Mouse (Mus musculus): Measurements from ENCODE around the gene Ugt2b5. TPM values are rescaled to one million over a fixed set of nuclear protein-coding genes. Genes with fewer than 3 reads are reported as not detected.

Gene Ugt2b5
- polyA plus RNA-seq (2012; rRNA removed) = not detected in 2 replicates

DNA sequence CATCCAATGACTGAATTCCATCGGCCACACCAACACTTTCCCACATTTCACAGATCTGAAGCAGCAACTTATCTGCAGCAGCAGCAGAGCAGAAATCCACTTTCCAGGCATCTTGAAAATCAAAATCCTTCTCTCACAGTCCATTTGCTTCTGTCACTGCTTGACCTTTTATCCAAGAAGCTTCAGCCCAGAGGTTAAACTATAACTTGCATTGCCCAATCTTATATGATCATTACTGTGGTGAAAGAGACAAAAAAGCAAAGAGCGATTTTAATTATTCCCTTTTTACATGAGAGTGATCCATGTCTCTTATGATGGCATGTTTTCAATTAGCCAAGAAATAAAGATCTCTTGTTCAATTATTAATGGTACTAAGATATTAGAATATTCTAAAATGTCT, at the start of gene Ugt2b5:
Gene Ugt2b5 (minus strand): TSS at position 123 of the 400 bp plus-strand sequence.

DNA sequence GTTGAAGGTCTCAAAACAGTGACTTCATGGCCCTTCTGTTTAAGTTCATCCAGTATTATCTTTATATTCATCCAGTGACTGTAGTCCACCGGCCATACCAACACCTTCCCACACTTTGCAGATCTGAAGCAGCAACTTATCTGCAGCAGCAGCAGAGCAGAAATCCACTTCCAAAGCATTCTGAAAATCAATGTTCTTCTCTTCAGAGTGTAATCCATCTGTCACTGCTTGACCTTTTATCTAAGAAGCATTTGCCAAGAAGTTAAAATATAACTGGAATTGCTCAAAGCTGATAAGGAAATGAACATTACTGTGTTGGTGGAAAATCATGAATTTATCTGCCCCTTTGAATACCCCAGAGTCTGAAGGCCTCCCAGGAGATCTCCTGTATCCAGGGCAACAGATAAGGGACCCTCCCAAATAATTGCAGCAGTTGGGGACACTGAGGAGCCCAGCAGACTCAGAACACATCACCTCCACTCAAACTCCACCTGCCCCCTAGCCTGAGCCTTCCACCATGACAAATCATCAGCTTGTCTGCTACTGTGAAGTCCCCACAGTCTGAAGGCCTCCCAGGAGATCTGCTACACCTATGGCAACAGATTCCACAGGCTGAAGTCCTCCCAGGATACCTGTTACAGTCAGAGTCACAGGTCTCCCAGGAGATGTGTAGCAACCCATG, 47.6 kb downstream of the Ugt2b5 start, which contains the start of gene Ugt2b36:
Gene Ugt2b36 (minus strand): TSS at position 210 of the 682 bp plus-strand sequence.

Other genes starting within 250 kb of the Ugt2b5 start
- gene Ugt2b34, start 233.4 kb downstream of the Ugt2b5 start, polyA plus RNA-seq (2012; rRNA removed) = 0.03 TPM in 1 of 2 replicates, not detected in the other
- not detected in 2 replicates for gene Ugt2b1, start 213.8 kb downstream of the Ugt2b5 start, polyA plus RNA-seq (2012; rRNA removed)
- not detected in 2 replicates for gene Ugt2b35, start 139.5 kb downstream of the Ugt2b5 start, polyA plus RNA-seq (2012; rRNA removed)
- gene Ugt2b36, start 47.8 kb downstream of the Ugt2b5 start, polyA plus RNA-seq (2012; rRNA removed) = 0.07 and 0.08 TPM in 2 replicates
- not detected in 2 replicates for gene Ugt2b37, start 114.5 kb upstream of the Ugt2b5 start, polyA plus RNA-seq (2012; rRNA removed)
- not detected in 2 replicates for gene Ugt2a3, start 196.9 kb upstream of the Ugt2b5 start, polyA plus RNA-seq (2012; rRNA removed)